Mouse (Mus musculus) C2C12 (cell line): Measurements from ENCODE around the gene Cyp2s1. TPM values are rescaled to one million over a fixed set of nuclear protein-coding genes. Genes with fewer than 3 reads are reported as not detected.

ENCODE experiments used
- H3K27me3 ChIP-seq: one replicate; pipeline ENCODE4 v1.6.1; 2011; ENCODE audit not compliant: control insufficient read depth, insufficient read depth, insufficient read length
- H3K36me3 ChIP-seq: one replicate; pipeline ENCODE4 v1.6.1; 2011; ENCODE audit not compliant: control insufficient read depth, insufficient read depth
- H3K4me3 ChIP-seq: one replicate; pipeline ENCODE4 v1.5.1; 2011; ENCODE audit warnings: mild to moderate bottlenecking, control low read depth; ENCODE audit not compliant: poor library complexity, insufficient read depth, severe bottlenecking
- H3K79me2 ChIP-seq: one replicate; pipeline ENCODE4 v1.6.1; 2011; ENCODE audit not compliant: control insufficient read depth, insufficient read depth
- H3K79me3 ChIP-seq: one replicate; pipeline ENCODE4 v1.6.1; 2011; ENCODE audit warnings: low read depth, control low read depth
- H3ac ChIP-seq: one replicate; pipeline ENCODE3; 2011; ENCODE audit warnings: low read depth; ENCODE audit not compliant: control insufficient read depth, insufficient read length
- CEBPB ChIP-seq: IDR thresholded peaks from one replicate; pipeline ENCODE4 v1.6.1; 2011; ENCODE audit warnings: low read depth, mild to moderate bottlenecking, control low read depth, moderate library complexity
- CTCF ChIP-seq: IDR thresholded peaks from one replicate; pipeline ENCODE4 v1.5.1; 2011; ENCODE audit not compliant: control insufficient read depth, insufficient read depth, insufficient read length
- FOSL1 ChIP-seq: IDR thresholded peaks from one replicate; pipeline ENCODE4 v1.8.0; 2011; ENCODE audit warnings: mild to moderate bottlenecking, low read length; ENCODE audit not compliant: poor library complexity, insufficient read depth, severe bottlenecking
- MAX ChIP-seq: IDR thresholded peaks from one replicate; pipeline ENCODE4 v1.6.1; 2011; ENCODE audit warnings: mild to moderate bottlenecking, control low read depth
- MYOD1 ChIP-seq: IDR thresholded peaks from one replicate; pipeline ENCODE4 v1.6.1; 2011; ENCODE audit warnings: low read depth; ENCODE audit not compliant: control insufficient read depth, insufficient read length
- MYOG ChIP-seq: IDR thresholded peaks from one replicate; pipeline ENCODE4 v1.6.1; 2011; ENCODE audit not compliant: control insufficient read depth, insufficient read length; ENCODE audit errors: extremely low read depth
- USF1 ChIP-seq: IDR thresholded peaks from one replicate; pipeline ENCODE4 v1.6.1; 2011; ENCODE audit warnings: low read depth, mild to moderate bottlenecking, control low read depth, moderate library complexity
- long read RNA-seq, 2 experiments: library from polyadenylated mRNA; unstranded; transcript quantifications; one replicate each; pipeline ENCODE4 v2.0.0; 2019 to 2020
- polyA plus RNA-seq: library from polyadenylated mRNA; unstranded; fragments of >200 nt; fragmentation: generic; extraction: Trizol; gene quantifications from one replicate; pipeline ENCODE4 v1.2.1, GENCODE M21; 2012; ENCODE audit warnings: missing spikeins

Gene Cyp2s1
- 0.15 TPM for polyA plus RNA-seq
- long read RNA-seq, experiment 1 = 0 reads
- long read RNA-seq, experiment 2, partial matches to known transcripts = 0 of 1 reads
- long read RNA-seq, experiment 2, other reads (novel, unspliced or antisense) = 0 of 1 reads

DNA sequence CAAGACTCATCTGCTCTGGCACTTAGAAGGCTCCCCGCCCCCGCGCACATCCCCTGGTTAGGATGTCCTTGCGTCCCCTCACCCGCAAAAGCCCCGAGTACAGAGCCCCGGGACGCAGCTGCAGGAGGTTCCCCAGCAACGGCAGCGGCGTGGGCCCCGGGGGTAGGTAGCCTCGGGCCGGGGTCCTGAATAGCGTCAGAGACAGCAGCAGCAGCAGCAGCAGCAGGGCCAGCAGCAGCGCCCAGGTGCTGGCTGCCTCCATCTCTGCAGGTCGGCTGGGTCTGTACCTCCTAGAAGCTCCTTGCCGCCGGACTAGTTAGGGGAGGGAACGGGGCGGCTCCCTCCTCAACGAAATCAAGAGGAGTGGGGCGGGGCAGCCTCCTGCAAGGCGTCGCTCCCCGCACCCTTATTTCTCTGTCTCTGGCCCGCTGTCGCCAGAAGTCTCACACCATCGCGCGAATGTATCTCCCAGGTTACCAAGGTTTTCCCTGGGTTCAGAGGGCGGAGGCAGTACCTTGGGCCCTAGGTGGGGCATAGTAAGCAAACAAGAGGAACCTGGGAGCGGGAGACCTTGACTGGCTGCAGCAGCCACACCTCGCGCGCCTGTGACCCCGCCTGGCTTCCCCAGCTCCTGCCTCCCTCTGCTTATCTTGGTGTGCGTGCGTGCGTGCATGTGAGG lies at the start of gene Cyp2s1:
Gene Cyp2s1 (minus strand): TSS at position 673 of the 679 bp plus-strand sequence.
- no peak within 1 kb of the TSS for H3K4me3 ChIP-seq
- H3K27me3 ChIP-seq = no peaks in the 10 kb centered on the region
- H3ac ChIP-seq = no peak within 1 kb of the TSS
- no peaks in the 10 kb centered on the region for H3K36me3 ChIP-seq
- no peaks in the 10 kb centered on the region for H3K79me3 ChIP-seq
- no peaks in the 10 kb centered on the region for H3K79me2 ChIP-seq
- TF ChIP-seq CEBPB (no peak), MYOG (no peak), USF1 (no peak), FOSL1 (no peak), CTCF (no peak), MYOD1 (no peak), MAX (no peak)

DNA sequence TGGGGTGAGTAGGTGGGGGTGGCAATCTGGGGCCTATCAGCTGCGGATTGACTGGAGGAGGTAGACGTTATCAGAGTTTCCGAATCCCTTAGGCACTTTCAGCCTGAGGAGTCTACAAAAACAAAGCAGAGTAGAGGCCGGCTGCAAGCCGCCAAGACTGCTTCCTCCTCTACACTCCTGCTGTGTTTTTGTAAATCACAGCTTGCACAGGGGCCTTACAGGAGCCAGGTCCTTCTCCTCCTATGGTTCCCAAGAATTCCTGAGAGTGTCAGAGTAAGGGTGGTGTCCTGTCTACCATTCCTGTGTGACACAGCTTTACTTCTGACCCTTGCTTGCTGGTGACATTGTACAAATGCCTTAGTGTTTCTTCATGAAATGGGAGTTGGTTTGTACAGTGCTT lies 48.1 kb upstream of the Cyp2s1 start:
- Histone ChIP-seq H3K4me3 (no peak overlapping the region), H3K27me3 (no peaks in the 10 kb centered on the region), H3K79me3 (no peaks in the 10 kb centered on the region), H3K79me2 (no peaks in the 10 kb centered on the region), H3K36me3 (no peaks in the 10 kb centered on the region), H3ac (no peak overlapping the region)
- TF ChIP-seq CTCF (no peak), MYOD1 (no peak), FOSL1 (no peak), MAX (no peak), CEBPB (no peak), USF1 (no peak), MYOG (no peak)

DNA sequence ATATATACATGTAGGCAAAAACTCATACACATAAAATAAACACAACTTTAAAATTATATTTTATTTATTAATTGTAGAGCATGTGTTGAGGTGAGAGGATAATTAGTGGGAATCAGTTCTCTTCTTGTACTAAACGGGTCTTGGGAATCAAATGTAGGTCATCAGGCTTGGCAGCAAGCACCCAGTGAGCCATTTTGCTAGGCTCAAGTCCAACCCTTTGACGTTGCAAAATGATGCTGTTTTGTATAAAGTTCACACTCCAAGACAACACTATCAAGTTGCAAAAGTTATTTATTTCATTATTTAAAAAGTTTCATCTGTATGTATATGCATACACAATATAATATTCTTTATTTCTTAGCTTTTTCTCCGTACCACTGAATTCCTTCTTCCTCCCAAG lies 47.0 kb upstream of the Cyp2s1 start:
- Histone ChIP-seq H3K79me3 (no peaks in the 10 kb centered on the region), H3K27me3 (no peaks in the 10 kb centered on the region), H3ac (no peak overlapping the region), H3K4me3 (no peak overlapping the region), H3K79me2 (no peaks in the 10 kb centered on the region), H3K36me3 (no peaks in the 10 kb centered on the region)
- no peak for TF ChIP-seq MYOD1
- TF ChIP-seq USF1 = no peak
- no peak for TF ChIP-seq CTCF
- no peak for TF ChIP-seq CEBPB
- no peak for TF ChIP-seq MYOG
- TF ChIP-seq MAX = no peak
- no peak for TF ChIP-seq FOSL1

GRCm38 (mm10) chr7:25862365-25862764 lies 45.7 kb upstream of the Cyp2s1 start:
- no peak overlapping the region for H3ac ChIP-seq
- H3K36me3 ChIP-seq = no peaks in the 10 kb centered on the region
- TF ChIP-seq CTCF (no peak), FOSL1 (no peak), MAX (no peak), MYOD1 (no peak), CEBPB (no peak), USF1 (no peak), MYOG (no peak)
- H3K27me3 ChIP-seq = no peaks in the 10 kb centered on the region
- no peaks in the 10 kb centered on the region for H3K79me2 ChIP-seq
- H3K79me3 ChIP-seq = no peaks in the 10 kb centered on the region
- H3K4me3 ChIP-seq = no peak overlapping the region

DNA sequence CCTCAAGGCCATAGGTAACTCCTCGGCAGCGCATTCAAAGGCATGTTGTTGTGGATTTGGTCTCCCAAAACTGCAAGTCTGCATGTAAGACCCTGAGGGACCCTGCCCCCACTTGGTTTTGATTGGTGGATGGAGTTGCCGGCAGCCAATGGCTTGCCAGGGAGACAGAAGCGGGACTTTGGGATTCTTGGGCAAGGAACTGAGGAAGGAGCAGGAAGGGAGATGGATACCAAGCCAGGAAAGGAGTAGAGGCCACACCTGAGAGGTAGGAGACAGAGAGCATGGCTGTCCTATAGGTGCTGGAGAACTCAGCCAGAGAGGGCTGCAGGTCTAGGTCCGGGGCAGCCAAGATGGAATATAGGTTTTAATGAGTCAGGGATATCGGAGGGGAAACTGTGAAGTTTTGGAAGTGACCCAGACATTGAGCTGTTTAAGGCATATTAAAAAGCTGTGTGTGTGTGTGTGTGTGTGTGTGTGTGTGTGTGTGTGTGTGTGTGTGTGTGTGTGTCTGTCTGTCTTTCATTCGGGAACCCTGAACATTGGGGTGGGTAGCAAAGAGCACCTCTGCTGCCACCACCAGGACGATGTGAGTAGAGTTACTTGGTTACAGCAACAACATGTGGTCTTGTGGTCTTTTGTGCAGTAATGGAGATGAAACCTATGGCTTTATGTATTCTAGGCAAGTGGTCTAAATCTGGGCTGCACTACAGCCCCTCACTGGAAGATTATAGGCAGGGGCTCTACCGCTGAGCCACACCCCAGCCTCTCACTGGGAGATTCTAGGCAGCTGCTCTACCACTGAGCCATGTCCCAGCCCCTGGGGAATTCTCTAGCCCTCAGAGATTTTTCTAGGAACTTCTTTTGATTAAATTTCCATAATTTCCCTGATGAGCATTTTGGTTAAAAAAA lies 43.5 kb upstream of the Cyp2s1 start:
- H3K36me3 ChIP-seq = no peaks in the 10 kb centered on the region
- H3K79me3 ChIP-seq = no peaks in the 10 kb centered on the region
- no peak overlapping the region for H3ac ChIP-seq
- no peaks in the 10 kb centered on the region for H3K79me2 ChIP-seq
- H3K27me3 ChIP-seq = no peaks in the 10 kb centered on the region
- TF ChIP-seq FOSL1 = no peak
- no peak for TF ChIP-seq MYOD1
- TF ChIP-seq CEBPB = no peak
- TF ChIP-seq MAX = no peak
- TF ChIP-seq USF1 = no peak
- no peak for TF ChIP-seq MYOG
- TF ChIP-seq CTCF = no peak
- H3K4me3 ChIP-seq = no peak overlapping the region
